Mouse (Mus musculus) ES-Bruce4 (cell line): Measurements from ENCODE around the gene Sox5. TPM values are rescaled to one million over a fixed set of nuclear protein-coding genes. Genes with fewer than 3 reads are reported as not detected.

Experiments
- H3K27ac ChIP-seq: 2 replicates; pipeline ENCODE4 v1.5.1; 2012; ENCODE audit warnings: low read length, inconsistent platforms; ENCODE audit not compliant: insufficient read depth
- H3K27me3 ChIP-seq: 2 replicates; pipeline ENCODE4 v1.6.1; 2012; ENCODE audit warnings: mild to moderate bottlenecking, low read length, inconsistent platforms; ENCODE audit not compliant: control insufficient read depth, poor library complexity, insufficient read depth, severe bottlenecking
- H3K36me3 ChIP-seq: 2 replicates; pipeline ENCODE4 v1.6.1; 2012; ENCODE audit warnings: inconsistent platforms, mild to moderate bottlenecking, low read length, moderate library complexity; ENCODE audit not compliant: control insufficient read depth, poor library complexity, insufficient read depth, severe bottlenecking
- H3K4me1 ChIP-seq: one replicate; pipeline ENCODE4 v1.8.1; 2011; ENCODE audit warnings: low read length; ENCODE audit not compliant: control insufficient read depth, insufficient read depth
- H3K4me3 ChIP-seq: 2 replicates; pipeline ENCODE4 v1.5.1; 2011; ENCODE audit warnings: low read depth, mild to moderate bottlenecking, low read length
- H3K9ac ChIP-seq: 2 replicates; pipeline ENCODE4 v1.6.1; 2012; ENCODE audit warnings: low read depth, mild to moderate bottlenecking, inconsistent platforms; ENCODE audit not compliant: poor library complexity, severe bottlenecking
- H3K9me3 ChIP-seq: replicated peaks from 2 replicates; pipeline ENCODE4 v1.6.1; 2012; ENCODE audit warnings: mild to moderate bottlenecking, low read length, inconsistent platforms; ENCODE audit not compliant: control insufficient read depth, poor library complexity, insufficient read depth, severe bottlenecking
- CTCF ChIP-seq: IDR thresholded peaks from one replicate; pipeline ENCODE4 v1.8.1; 2011; ENCODE audit warnings: low read depth, low read length
- EP300 ChIP-seq: IDR thresholded peaks from 2 replicates; pipeline ENCODE4 v1.6.1; 2011; ENCODE audit warnings: low read depth, low read length; ENCODE audit not compliant: insufficient read depth
- POLR2A ChIP-seq: IDR thresholded peaks from one replicate; pipeline ENCODE4 v1.8.1; 2011; ENCODE audit warnings: low read length; ENCODE audit not compliant: insufficient read depth
- polyA plus RNA-seq: library from polyadenylated mRNA; stranded (reverse); fragments of >200 nt; gene quantifications from 2 replicates; pipeline ENCODE4 v1.2.4, GENCODE M21; 2011; ENCODE audit warnings: low read depth; ENCODE audit not compliant: missing spikeins, insufficient read depth, insufficient read length

Gene Sox5
- polyA plus RNA-seq, 1 experiment = not detected

DNA sequence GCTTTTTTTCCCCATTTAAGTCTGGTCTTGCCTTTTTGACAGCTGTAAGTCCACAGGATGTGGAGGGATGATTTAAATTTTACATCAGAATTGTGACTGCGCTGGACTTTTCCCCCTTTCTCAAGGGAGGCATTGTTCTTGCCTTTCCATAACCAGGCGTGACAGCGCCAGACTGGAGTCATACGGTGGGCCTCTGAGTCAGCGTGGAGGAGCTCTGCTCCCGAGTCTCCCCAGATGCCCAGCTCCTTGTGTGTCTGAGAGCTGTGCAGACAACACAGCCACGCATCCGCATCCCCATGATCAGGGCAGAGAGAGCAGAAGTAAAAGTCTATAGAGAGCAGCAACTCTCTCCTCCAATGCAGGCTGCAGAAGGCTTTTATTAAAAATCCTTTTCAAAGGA is 615.7 kb downstream of the Sox5 start:
- Histone ChIP-seq H3K36me3 (no peaks in the 10 kb centered on the region), H3K4me3 (no peak overlapping the region), H3K9ac (no peak overlapping the region), H3K9me3 (no peaks in the 10 kb centered on the region), H3K4me1 (no peaks in the 10 kb centered on the region), H3K27me3 (no peaks in the 10 kb centered on the region), H3K27ac (no peak overlapping the region)
- TF ChIP-seq POLR2A (no peak), CTCF (no peak), EP300 (no peak)

DNA sequence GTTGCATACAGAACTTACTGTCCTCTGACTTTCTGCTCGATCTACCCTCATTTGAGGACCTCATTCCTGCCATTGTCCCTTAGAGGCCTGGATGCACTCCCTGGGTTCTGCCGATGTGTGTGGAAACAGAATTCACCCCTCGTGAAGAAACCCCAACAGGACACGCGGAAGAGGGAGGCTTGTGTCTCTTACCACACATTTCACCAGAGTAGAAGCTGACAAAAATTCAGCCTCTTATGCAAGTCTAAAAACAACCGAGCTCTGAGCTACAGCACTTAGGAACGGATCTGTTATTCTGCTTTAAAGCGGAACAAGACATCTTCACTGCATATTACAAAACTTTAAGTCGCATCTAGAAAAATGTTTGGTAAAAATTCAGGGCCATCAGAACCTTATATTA is 618.3 kb downstream of the Sox5 start:
- Histone ChIP-seq H3K27me3 (no peaks in the 10 kb centered on the region), H3K4me3 (no peak overlapping the region), H3K9ac (no peak overlapping the region), H3K4me1 (no peaks in the 10 kb centered on the region), H3K36me3 (no peaks in the 10 kb centered on the region), H3K9me3 (no peaks in the 10 kb centered on the region), H3K27ac (no peak overlapping the region)
- TF ChIP-seq EP300 = no peak
- no peak for TF ChIP-seq CTCF
- no peak for TF ChIP-seq POLR2A

DNA sequence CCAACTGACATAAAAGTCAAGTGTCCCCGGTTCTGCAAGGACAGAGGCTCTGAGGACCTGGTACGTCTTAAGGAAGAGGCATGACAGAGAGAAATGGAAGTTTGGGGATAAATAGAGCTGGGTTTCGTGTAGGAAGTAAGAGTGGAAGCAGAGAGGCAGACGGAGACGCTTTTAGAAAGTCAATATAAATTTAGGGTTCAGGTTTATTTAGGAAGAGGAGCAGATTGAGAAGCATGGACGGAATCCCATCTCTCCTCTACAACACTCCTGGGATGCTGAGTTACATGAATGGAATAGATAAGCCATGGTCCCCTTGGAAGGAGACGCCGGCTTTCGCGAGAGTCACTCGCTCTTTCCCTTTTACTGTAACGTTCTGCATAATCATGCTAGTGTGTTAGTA is 623.1 kb downstream of the Sox5 start:
- Histone ChIP-seq H3K27ac (no peak overlapping the region), H3K4me3 (no peak overlapping the region), H3K9ac (no peak overlapping the region), H3K27me3 (no peaks in the 10 kb centered on the region), H3K9me3 (no peaks in the 10 kb centered on the region), H3K36me3 (no peaks in the 10 kb centered on the region), H3K4me1 (no peaks in the 10 kb centered on the region)
- TF ChIP-seq POLR2A (no peak), EP300 (no peak), CTCF (no peak)

DNA sequence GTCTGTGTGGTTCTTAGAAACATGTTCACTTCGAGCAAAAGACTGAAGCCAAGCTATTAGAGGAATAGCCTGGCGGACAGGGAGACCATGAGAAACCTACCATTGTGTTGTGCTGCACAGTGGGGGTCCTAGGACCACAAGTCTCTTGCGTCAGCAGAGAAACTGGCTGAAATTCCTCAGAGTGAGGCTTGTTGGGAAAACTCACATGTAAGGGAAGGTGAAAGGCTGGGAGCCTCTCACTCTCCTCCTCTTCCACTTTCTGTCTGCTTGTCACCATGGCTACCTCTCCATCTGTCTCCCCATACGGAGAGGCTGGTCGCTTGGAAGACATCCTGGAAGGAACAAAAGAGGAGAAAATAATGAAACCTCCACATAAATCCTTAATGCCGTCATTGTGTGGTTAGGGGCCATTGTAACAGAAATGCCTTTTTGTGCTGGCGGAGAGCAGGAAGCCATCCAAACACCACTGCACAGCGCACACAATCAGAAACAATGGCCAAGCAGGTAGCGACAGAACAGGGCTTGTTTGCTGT is 626.8 kb downstream of the Sox5 start:
- Histone ChIP-seq H3K27me3 (no peaks in the 10 kb centered on the region), H3K27ac (no peak overlapping the region), H3K36me3 (no peaks in the 10 kb centered on the region), H3K9me3 (no peaks in the 10 kb centered on the region), H3K9ac (no peak overlapping the region), H3K4me3 (no peak overlapping the region), H3K4me1 (no peaks in the 10 kb centered on the region)
- TF ChIP-seq POLR2A (no peak), EP300 (no peak), CTCF (no peak)

DNA sequence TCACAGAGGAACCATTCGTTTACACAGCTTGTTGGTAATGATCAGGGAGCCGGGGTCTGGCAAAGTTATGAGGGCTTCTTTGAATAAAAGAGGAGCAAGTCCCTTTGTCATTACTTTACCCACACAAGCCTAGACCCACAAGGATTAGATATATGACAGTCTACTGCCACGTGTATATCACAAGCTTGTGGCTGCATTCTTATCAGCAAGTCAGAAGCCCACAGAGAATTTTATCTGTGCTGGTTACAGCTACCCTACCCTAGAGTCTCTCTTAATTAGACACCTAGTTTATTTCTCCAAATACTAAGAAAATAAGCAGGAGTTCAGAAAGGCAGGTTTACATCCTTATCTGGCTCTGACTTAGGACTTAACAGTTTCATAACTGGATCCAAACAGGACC is 629.8 kb downstream of the Sox5 start:
- Histone ChIP-seq H3K27me3 (no peaks in the 10 kb centered on the region), H3K27ac (no peak overlapping the region), H3K4me1 (no peaks in the 10 kb centered on the region), H3K9me3 (no peaks in the 10 kb centered on the region), H3K9ac (no peak overlapping the region), H3K4me3 (no peak overlapping the region), H3K36me3 (no peaks in the 10 kb centered on the region)
- TF ChIP-seq CTCF = no peak
- no peak for TF ChIP-seq EP300
- no peak for TF ChIP-seq POLR2A

DNA sequence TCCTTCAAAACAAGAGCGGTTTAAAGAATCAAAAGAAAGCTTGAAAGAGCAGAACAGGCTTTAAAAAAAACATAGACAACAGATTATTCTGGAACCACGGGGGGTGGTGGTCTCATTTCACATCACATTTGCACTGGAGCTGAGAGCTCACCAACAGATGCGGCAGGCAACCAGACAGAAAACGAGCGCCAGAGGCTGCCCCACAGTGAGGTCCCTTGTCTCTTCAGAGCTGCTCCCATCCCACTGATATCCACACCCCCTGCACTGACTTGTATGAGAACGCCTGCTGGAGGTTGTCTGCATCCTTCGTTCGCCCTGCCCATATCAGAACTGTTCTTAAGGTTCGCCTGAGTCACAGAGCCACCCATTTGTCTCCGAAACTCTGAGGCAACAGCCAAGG is 630.7 kb downstream of the Sox5 start:
- no peak for TF ChIP-seq EP300
- no peak for TF ChIP-seq CTCF
- no peak for TF ChIP-seq POLR2A
- Histone ChIP-seq H3K27ac (no peak overlapping the region), H3K9me3 (no peaks in the 10 kb centered on the region), H3K4me3 (no peak overlapping the region), H3K27me3 (no peaks in the 10 kb centered on the region), H3K36me3 (no peaks in the 10 kb centered on the region), H3K4me1 (no peaks in the 10 kb centered on the region), H3K9ac (no peak overlapping the region)
